Comparison of ENCODE assay signal across 9 mouse cellular contexts in the genomic region with DNA sequence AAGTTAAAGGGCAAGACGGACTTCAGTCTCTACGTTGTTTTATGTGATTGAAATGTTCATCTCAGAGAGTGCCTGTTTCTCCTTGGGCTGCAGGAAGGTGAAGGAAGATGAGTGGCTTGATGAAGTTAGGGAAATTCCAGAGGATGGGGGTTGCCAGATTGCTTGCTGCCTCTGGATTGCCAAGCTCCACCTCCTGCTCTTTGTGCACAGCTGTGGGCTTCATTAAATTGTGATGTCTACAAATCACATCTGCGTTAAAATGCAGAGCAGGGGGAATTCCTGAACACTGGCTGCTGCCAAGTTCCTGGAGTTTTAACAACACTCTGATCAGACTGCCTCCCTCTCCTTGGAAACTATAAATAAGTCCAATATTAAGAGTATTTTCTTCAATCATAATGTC.
DNase-seq lines count a peak whose midpoint lies in the region; ATAC-seq and TF ChIP-seq lines count a peak whose summit lies in the region.
"Had no signal": no experiment of that assay in that cellular context is flagged by ENCODE, and none has a peak within 500 bp of the region (broad histone marks: within the 10 kb centered on the region; RNA-seq: fewer than 3 reads in every experiment).

No protein-coding gene starts in this region.

- no peak overlapping the region for H3K4me2 ChIP-seq in midbrain, postnatal 0 days (ENCODE audit: low read depth, low read length, poor library complexity, severe bottlenecking)
- H3K4me2 ChIP-seq in midbrain, embryonic 15.5 days, result no peak overlapping the region
- H3K4me2 ChIP-seq in embryonic facial prominence, embryonic 14.5 days (ENCODE audit: low read depth, low read length), result no peak overlapping the region; the same call in 1 of the 2 replicates
- H3K4me2 ChIP-seq in kidney, embryonic 14.5 days (replicated peaks; ENCODE audit: low read depth, low read length), result 0 out of 2 replicates have a peak overlapping the region, but pooled peaks have one; percentile 1
- H3K4me2 ChIP-seq in stomach, embryonic 15.5 days, result peak overlapping the region; percentile 21; the same call in 1 of the 2 replicates
- H3K4me2 ChIP-seq: neural tube, embryonic 13.5 days had no signal

- H3K9me3 ChIP-seq in midbrain, postnatal 0 days (ENCODE audit: low read length), result no peaks in the 10 kb centered on the region
- H3K9me3 ChIP-seq in midbrain, embryonic 15.5 days, result no peaks in the 10 kb centered on the region
- no peaks in the 10 kb centered on the region for H3K9me3 ChIP-seq in embryonic facial prominence, embryonic 14.5 days (ENCODE audit: control insufficient read depth, low read length)
- no peaks in the 10 kb centered on the region for H3K9me3 ChIP-seq in kidney, embryonic 14.5 days (ENCODE audit: control insufficient read depth, low read length)
- no peaks in the 10 kb centered on the region for H3K9me3 ChIP-seq in stomach, embryonic 15.5 days
- H3K9me3 ChIP-seq: neural tube, embryonic 13.5 days had no signal

- H3K4me3 ChIP-seq in midbrain, postnatal 0 days (ENCODE audit: low read depth, low read length), result no peak overlapping the region
- no peak overlapping the region for H3K4me3 ChIP-seq in midbrain, embryonic 15.5 days
- H3K4me3 ChIP-seq in embryonic facial prominence, embryonic 14.5 days (ENCODE audit: low read depth, low read length), result no peak overlapping the region
- no peak overlapping the region for H3K4me3 ChIP-seq in kidney, embryonic 14.5 days (ENCODE audit: low read length)
- no peak overlapping the region for H3K4me3 ChIP-seq in stomach, embryonic 15.5 days (replicated peaks)
- H3K4me3 ChIP-seq: neural tube, embryonic 13.5 days had no signal

- WGBS in midbrain, postnatal 0 days, result 46% methylated on average over 3 of the region's 3 CpGs
- 36% methylated on average over 3 of the region's 3 CpGs for WGBS in midbrain, embryonic 15.5 days
- WGBS in embryonic facial prominence, embryonic 14.5 days, result 12% methylated on average over 3 of the region's 3 CpGs
- WGBS in kidney, embryonic 14.5 days, result 31% methylated on average over 3 of the region's 3 CpGs
- 23% methylated on average over 3 of the region's 3 CpGs for WGBS in stomach, embryonic 15.5 days

- no peaks in the 10 kb centered on the region for H3K4me1 ChIP-seq in midbrain, postnatal 0 days (ENCODE audit: insufficient read depth, low read length)
- H3K4me1 ChIP-seq in midbrain, embryonic 15.5 days, result no peaks in the 10 kb centered on the region
- peaks cover 6% of the 10 kb centered on the region; the same call in 1 of the 2 replicates for H3K4me1 ChIP-seq in embryonic facial prominence, embryonic 14.5 days (ENCODE audit: control insufficient read depth, insufficient read depth, low read length)
- H3K4me1 ChIP-seq in kidney, embryonic 14.5 days (ENCODE audit: control insufficient read depth, insufficient read depth, low read length), result no peaks in the 10 kb centered on the region
- 0 out of 2 replicates have a peak, but pooled peaks cover 3% of the 10 kb centered on the region for H3K4me1 ChIP-seq in stomach, embryonic 15.5 days

- ATAC-seq in midbrain, postnatal 0 days (ENCODE audit: low FRiP score), result no peak
- no peak for ATAC-seq in midbrain, embryonic 15.5 days (replicated peaks)
- ATAC-seq in embryonic facial prominence, embryonic 14.5 days (ENCODE audit: low read depth), result 0 out of 2 replicates have a peak, but pooled peaks have one; percentile 63
- ATAC-seq in kidney, embryonic 14.5 days (ENCODE audit: low FRiP score, low TSS enrichment), result peak; percentile 90; the same call in 1 of the 2 replicates
- peak; percentile 68; the same call in 1 of the 2 replicates for ATAC-seq in stomach, embryonic 15.5 days (ENCODE audit: insufficient read depth, low FRiP score, low read depth)
- no peak for ATAC-seq in megakaryocyte, adult 5-6 weeks (ENCODE audit: poor library complexity, severe bottlenecking)
- ATAC-seq: inflammation-experienced regulatory T-cells, adult 6 months had no signal

- H3K27me3 ChIP-seq in midbrain, postnatal 0 days (ENCODE audit: insufficient read depth, low read length), result no peaks in the 10 kb centered on the region
- H3K27me3 ChIP-seq in midbrain, embryonic 15.5 days (replicated peaks), result no peaks in the 10 kb centered on the region
- no peaks in the 10 kb centered on the region for H3K27me3 ChIP-seq in embryonic facial prominence, embryonic 14.5 days (replicated peaks; ENCODE audit: control insufficient read depth, insufficient read depth, low read length)
- no peaks in the 10 kb centered on the region for H3K27me3 ChIP-seq in kidney, embryonic 14.5 days (ENCODE audit: control insufficient read depth, insufficient read depth, low read length)
- H3K27me3 ChIP-seq in stomach, embryonic 15.5 days (replicated peaks), result no peaks in the 10 kb centered on the region
- H3K27me3 ChIP-seq: neural tube, embryonic 13.5 days had no signal

- peak; percentile 17 for DNase-seq in midbrain, postnatal 0 days (ENCODE audit: low spot score)
- DNase-seq in embryonic facial prominence, embryonic 14.5 days (ENCODE audit: low spot score), result peak; percentile 92
- no peak for DNase-seq in frontal cortex, postnatal 36 days (ENCODE audit: low spot score in 2 of 2)

- no peak overlapping the region for H3K27ac ChIP-seq in midbrain, postnatal 0 days (ENCODE audit: low read depth, low read length)
- no peak overlapping the region for H3K27ac ChIP-seq in midbrain, embryonic 15.5 days
- 0 out of 2 replicates have a peak overlapping the region, but pooled peaks have one; percentile 28 for H3K27ac ChIP-seq in embryonic facial prominence, embryonic 14.5 days (replicated peaks; ENCODE audit: low read depth, low read length)
- H3K27ac ChIP-seq in kidney, embryonic 14.5 days (ENCODE audit: low read depth, low read length), result no peak overlapping the region
- H3K27ac ChIP-seq in stomach, embryonic 15.5 days, result no peak overlapping the region
- H3K27ac ChIP-seq: neural tube, embryonic 13.5 days had no signal

- no peak for TF ChIP-seq CTCF in midbrain, postnatal 0 days (IDR thresholded peaks at IDR 0.05)

- no peaks in the 10 kb centered on the region for H3K36me3 ChIP-seq in midbrain, postnatal 0 days (ENCODE audit: insufficient read depth, low read length)
- H3K36me3 ChIP-seq in midbrain, embryonic 15.5 days (replicated peaks), result no peaks in the 10 kb centered on the region
- no peaks in the 10 kb centered on the region for H3K36me3 ChIP-seq in embryonic facial prominence, embryonic 14.5 days (ENCODE audit: control insufficient read depth, insufficient read depth, low read length)
- no peaks in the 10 kb centered on the region for H3K36me3 ChIP-seq in kidney, embryonic 14.5 days (ENCODE audit: control insufficient read depth, insufficient read depth, low read length)
- H3K36me3 ChIP-seq in stomach, embryonic 15.5 days, result no peaks in the 10 kb centered on the region
- H3K36me3 ChIP-seq: neural tube, embryonic 13.5 days had no signal

- no peak overlapping the region for H3K9ac ChIP-seq in midbrain, postnatal 0 days (replicated peaks; ENCODE audit: low read length, poor library complexity, severe bottlenecking)
- H3K9ac ChIP-seq in midbrain, embryonic 15.5 days, result no peak overlapping the region
- H3K9ac ChIP-seq in embryonic facial prominence, embryonic 14.5 days (ENCODE audit: low read depth, low read length), result no peak overlapping the region
- no peak overlapping the region for H3K9ac ChIP-seq in kidney, embryonic 14.5 days (ENCODE audit: low read depth, low read length)
- no peak overlapping the region for H3K9ac ChIP-seq in stomach, embryonic 15.5 days
- H3K9ac ChIP-seq: neural tube, embryonic 13.5 days had no signal

Comparison
In these comparisons a context has a peak if more than half of its experiments do, and no peak if none do; other contexts are left out.
1. ATAC-seq: peak in embryonic facial prominence, embryonic 14.5 days (single experiment), kidney, embryonic 14.5 days (single experiment) and stomach, embryonic 15.5 days (single experiment); none in midbrain, postnatal 0 days (single experiment), midbrain, embryonic 15.5 days (single experiment) and megakaryocyte, adult 5-6 weeks (single experiment).
2. DNase-seq: peak in midbrain, postnatal 0 days (single experiment) and embryonic facial prominence, embryonic 14.5 days (single experiment); none in frontal cortex, postnatal 36 days (0 of 2).
3. H3K4me2 ChIP-seq: peak in kidney, embryonic 14.5 days (single experiment) and stomach, embryonic 15.5 days (single experiment); none in midbrain, postnatal 0 days (single experiment), midbrain, embryonic 15.5 days (single experiment) and embryonic facial prominence, embryonic 14.5 days (single experiment).